Mouse (Mus musculus): ENCODE measurements around the gene Gja3.
"Not testable (repeated sequence)": the region's sequence is repeated elsewhere in the genome, so short reads cannot be mapped to it uniquely, and the experiment has no call there.

Gja3 gene

GRCm38 (mm10) chr14:57060052-57060451 lies 2.2 kb upstream of the Gja3 start:
- ChIA-PET CTCF (interaction anchor here (0.5 to 3.0 kb wide), 20 partner anchors 10 to 684 kb away, joined by 3 to 18 read pairs (median 4); no protein-coding TSS in a partner anchor), POLR2A (interaction anchor here in 2 of 4 experiments (0.8 to 1.4 kb wide), 2 partner anchors 91 to 95 kb away, joined by 3 to 4 read pairs; no protein-coding TSS in a partner anchor)

- CTCF ChIA-PET: interaction anchor here (0.6 to 2.0 kb wide), 7 partner anchors 10 to 681 kb away, joined by 3 to 11 read pairs (median 4); no protein-coding TSS in a partner anchor
- POLR2A ChIA-PET: interaction anchor here in 2 of 4 experiments (0.8 to 1.4 kb wide), 3 partner anchors 10 to 682 kb away, joined by 3 to 4 read pairs (median 3); partner anchors contain the start of gene Mphosph8 (in 1 of the 2)
These were observed 717 bp downstream of the Gja3 start for GRCm38 (mm10) chr14:57057204-57057562.

GRCm38 (mm10) chr14:57052713-57053112 lies 5.2 kb downstream of the Gja3 start:
- POLR2A ChIA-PET: no interaction called here
- CTCF ChIA-PET: no interaction called here

- ChIA-PET POLR2A (no interaction called here), CTCF (no interaction called here)
These were observed 14.0 kb downstream of the Gja3 start for GRCm38 (mm10) chr14:57043863-57044262.

- CTCF ChIA-PET: interaction anchor here in 1 of 4 experiments (1.4 kb wide), 1 partner anchor 18 kb away, joined by 4 read pairs; no protein-coding TSS in a partner anchor
- POLR2A ChIA-PET: interaction anchor here in 1 of 4 experiments (1.0 kb wide), 1 partner anchor 371 kb away, joined by 3 read pairs; no protein-coding TSS in a partner anchor
These were observed 16.5 kb downstream of the Gja3 start for GRCm38 (mm10) chr14:57041439-57041838.

GRCm38 (mm10) chr14:57034926-57035498 lies 22.9 kb downstream of the Gja3 start:
- ChIA-PET POLR2A (no interaction called here), CTCF (no interaction called here)

- ChIA-PET POLR2A (no interaction called here), CTCF (no interaction called here)
These were observed 23.8 kb downstream of the Gja3 start for GRCm38 (mm10) chr14:57034135-57034534.

GRCm38 (mm10) chr14:57032850-57033249 lies 25.1 kb downstream of the Gja3 start:
- ChIA-PET CTCF (no interaction called here), POLR2A (no interaction called here)

- ChIA-PET CTCF (interaction anchor here in 1 of 4 experiments (0.6 kb wide), 1 partner anchor 108 kb away, joined by 3 read pairs; no protein-coding TSS in a partner anchor), POLR2A (interaction anchor here in 2 of 4 experiments (1.1 to 1.2 kb wide), 2 partner anchors 11 to 13 kb away, joined by 3 read pairs; no protein-coding TSS in a partner anchor)
These were observed 39.5 kb downstream of the Gja3 start for GRCm38 (mm10) chr14:57018436-57018835.

- POLR2A ChIA-PET: not testable (repeated sequence)
These were observed 41.1 kb downstream of the Gja3 start for GRCm38 (mm10) chr14:57016806-57017205.

GRCm38 (mm10) chr14:56988621-56989020 lies 69.3 kb downstream of the Gja3 start:
- CTCF ChIA-PET: no interaction called here
- POLR2A ChIA-PET: interaction anchor here in 2 of 4 experiments (0.7 to 1.2 kb wide), 2 partner anchors 10 to 13 kb away, joined by 3 read pairs; no protein-coding TSS in a partner anchor

More at GRCm38 (mm10) chr14:57016806-57017205, 41.1 kb downstream of the Gja3 start:
- CTCF ChIA-PET: not testable (repeated sequence)
